Mouse (Mus musculus) intestine, embryonic 15.5 days (tissue): ENCODE measurements around the gene Prc1. TPM values are rescaled to one million over a fixed set of nuclear protein-coding genes. Genes with fewer than 3 reads are reported as not detected.

Experiments used
- ATAC-seq: fragments of 200-750 bp; cut with Nextera tagmentation; 2 replicates; pipeline ENCODE4 v1.8.0; 2017; ENCODE audit warnings: moderate TSS enrichment, moderate library complexity
- H3K27ac ChIP-seq: fragments of 300-500 bp; sonication (generic); 2 replicates; pipeline ENCODE4 v1.5.1; 2015; ENCODE audit warnings: mild to moderate bottlenecking, inconsistent platforms
- H3K27me3 ChIP-seq: fragments of 300-500 bp; sonication (generic); replicated peaks from 2 replicates; pipeline ENCODE4 v1.6.1; 2015; ENCODE audit warnings: inconsistent platforms
- H3K36me3 ChIP-seq: fragments of 300-500 bp; sonication (generic); 2 replicates; pipeline ENCODE4 v1.6.1; 2015; ENCODE audit warnings: inconsistent platforms
- H3K4me1 ChIP-seq: fragments of 300-500 bp; sonication (generic); replicated peaks from 2 replicates; pipeline ENCODE4 v1.6.1; 2015; ENCODE audit warnings: inconsistent platforms
- H3K4me2 ChIP-seq: fragments of 300-500 bp; sonication (generic); replicated peaks from 2 replicates; pipeline ENCODE4 v1.6.1; 2015; ENCODE audit warnings: mild to moderate bottlenecking, inconsistent platforms
- H3K4me3 ChIP-seq: fragments of 300-500 bp; sonication (generic); replicated peaks from 2 replicates; pipeline ENCODE4 v1.5.1; 2015; ENCODE audit warnings: inconsistent platforms
- H3K9ac ChIP-seq: fragments of 300-500 bp; sonication (generic); 2 replicates; pipeline ENCODE4 v1.6.1; 2015; ENCODE audit warnings: inconsistent platforms
- H3K9me3 ChIP-seq: fragments of 300-500 bp; sonication (generic); 2 replicates; pipeline ENCODE4 v1.6.1; 2016; ENCODE audit warnings: inconsistent platforms
- WGBS: fragments of 180-500 bp; shearing (Covaris S2); methylation state at CpG from one replicate; pipeline ENCODE4 v1.1.7; 2015; 5-methylcytosine and 5-hydroxymethylcytosine counted together
- polyA plus RNA-seq: library from polyadenylated mRNA; unstranded; fragments of >200 nt; fragmentation: Nextera tagmentation; extraction: Ambion mirVana; gene quantifications from 2 replicates; pipeline ENCODE4 v1.2.1, GENCODE M21; 2015

The Prc1 gene
- polyA plus RNA-seq, 1 experiment from 2014 or later = 121 TPM

GRCm38 (mm10) chr7:80268897-80269750 lies 25.1 kb upstream of the Prc1 start, which contains the start of gene Vps33b:
TSS of gene Vps33b (plus strand) at chr7:80269649.
- H3K9ac ChIP-seq = peak within 1 kb of the TSS; percentile 81
- H3K27ac ChIP-seq = peak within 1 kb of the TSS; percentile 70
- 4% methylated on average over 21 of the region's 21 CpGs for WGBS
- H3K4me3 ChIP-seq = peak within 1 kb of the TSS; percentile 78
- peak within 1 kb of the TSS; percentile 79 for H3K4me2 ChIP-seq
- peak; percentile 96 for ATAC-seq
- H3K27me3 ChIP-seq = no peaks in the 10 kb centered on the region
- H3K9me3 ChIP-seq = no peaks in the 10 kb centered on the region
- peaks cover 27% of the 10 kb centered on the region for H3K36me3 ChIP-seq
- H3K4me1 ChIP-seq = peaks cover 11% of the 10 kb centered on the region

GRCm38 (mm10) chr7:80269751-80270255 lies 24.4 kb upstream of the Prc1 start:
- H3K4me3 ChIP-seq = peak overlapping the region; percentile 78
- peaks cover 29% of the 10 kb centered on the region for H3K36me3 ChIP-seq
- under 1% methylated on average over 23 of the region's 23 CpGs for WGBS
- H3K4me1 ChIP-seq = peaks cover 11% of the 10 kb centered on the region
- ATAC-seq = peak; percentile 66
- H3K9me3 ChIP-seq = 0 out of 2 replicates have a peak, but pooled peaks cover under 1% of the 10 kb centered on the region
- no peaks in the 10 kb centered on the region for H3K27me3 ChIP-seq
- H3K27ac ChIP-seq = peak overlapping the region; percentile 61
- H3K4me2 ChIP-seq = peak overlapping the region; percentile 79
- peak overlapping the region; percentile 81 for H3K9ac ChIP-seq

GRCm38 (mm10) chr7:80273456-80273855 lies 20.8 kb upstream of the Prc1 start:
- no peak for ATAC-seq
- Histone ChIP-seq H3K4me2 (no peak overlapping the region), H3K4me3 (no peak overlapping the region), H3K27me3 (no peaks in the 10 kb centered on the region), H3K27ac (no peak overlapping the region), H3K9me3 (0 out of 2 replicates have a peak, but pooled peaks cover 5% of the 10 kb centered on the region), H3K9ac (no peak overlapping the region), H3K4me1 (peaks cover 8% of the 10 kb centered on the region), H3K36me3 (peaks cover 25% of the 10 kb centered on the region)
- WGBS = 89% methylated on average over 2 of the region's 2 CpGs

GRCm38 (mm10) chr7:80276374-80276773 lies 17.9 kb upstream of the Prc1 start:
- 88% methylated on average over 4 of the region's 4 CpGs for WGBS
- Histone ChIP-seq H3K4me2 (no peak overlapping the region), H3K4me1 (no peaks in the 10 kb centered on the region), H3K27ac (no peak overlapping the region), H3K27me3 (no peaks in the 10 kb centered on the region), H3K36me3 (peaks cover 30% of the 10 kb centered on the region), H3K9me3 (0 out of 2 replicates have a peak, but pooled peaks cover 5% of the 10 kb centered on the region), H3K4me3 (no peak overlapping the region), H3K9ac (no peak overlapping the region)
- ATAC-seq = no peak

GRCm38 (mm10) chr7:80280032-80280431 lies 14.2 kb upstream of the Prc1 start:
- H3K9ac ChIP-seq = no peak overlapping the region
- no peaks in the 10 kb centered on the region for H3K27me3 ChIP-seq
- H3K4me3 ChIP-seq = no peak overlapping the region
- 0 out of 2 replicates have a peak, but pooled peaks cover 2% of the 10 kb centered on the region for H3K9me3 ChIP-seq
- H3K4me1 ChIP-seq = 0 out of 2 replicates have a peak, but pooled peaks cover 2% of the 10 kb centered on the region
- ATAC-seq = no peak
- H3K36me3 ChIP-seq = peaks cover 29% of the 10 kb centered on the region
- no peak overlapping the region for H3K4me2 ChIP-seq
- WGBS = 80% methylated on average over 10 of the region's 10 CpGs
- no peak overlapping the region for H3K27ac ChIP-seq

- Histone ChIP-seq H3K9ac (no peak overlapping the region), H3K27me3 (no peaks in the 10 kb centered on the region), H3K4me2 (no peak overlapping the region), H3K4me3 (no peak overlapping the region), H3K9me3 (no peaks in the 10 kb centered on the region), H3K4me1 (0 out of 2 replicates have a peak, but pooled peaks cover 2% of the 10 kb centered on the region), H3K27ac (no peak overlapping the region), H3K36me3 (peaks cover 29% of the 10 kb centered on the region)
- WGBS = 92% methylated on average over 2 of the region's 2 CpGs
- no peak for ATAC-seq
These were observed 13.3 kb upstream of the Prc1 start for GRCm38 (mm10) chr7:80280998-80281397.

GRCm38 (mm10) chr7:80281646-80282045 lies 12.6 kb upstream of the Prc1 start:
- Histone ChIP-seq H3K9ac (no peak overlapping the region), H3K4me1 (0 out of 2 replicates have a peak, but pooled peaks cover 2% of the 10 kb centered on the region), H3K27me3 (no peaks in the 10 kb centered on the region), H3K36me3 (peaks cover 33% of the 10 kb centered on the region), H3K4me3 (no peak overlapping the region), H3K4me2 (no peak overlapping the region), H3K9me3 (no peaks in the 10 kb centered on the region), H3K27ac (no peak overlapping the region)
- 80% methylated on average over 3 of the region's 3 CpGs for WGBS
- no peak for ATAC-seq

- H3K36me3 ChIP-seq = peaks cover 48% of the 10 kb centered on the region
- no peaks in the 10 kb centered on the region for H3K27me3 ChIP-seq
- no peak overlapping the region for H3K9ac ChIP-seq
- no peak for ATAC-seq
- H3K9me3 ChIP-seq = no peaks in the 10 kb centered on the region
- no peak overlapping the region for H3K27ac ChIP-seq
- 82% methylated on average over 3 of the region's 3 CpGs for WGBS
- H3K4me2 ChIP-seq = no peak overlapping the region
- H3K4me3 ChIP-seq = no peak overlapping the region
- 0 out of 2 replicates have a peak, but pooled peaks cover 2% of the 10 kb centered on the region for H3K4me1 ChIP-seq
These were observed 10.9 kb upstream of the Prc1 start for GRCm38 (mm10) chr7:80283226-80283918.

- H3K9me3 ChIP-seq = no peaks in the 10 kb centered on the region
- 0 out of 2 replicates have a peak, but pooled peaks cover 2% of the 10 kb centered on the region for H3K4me1 ChIP-seq
- WGBS = 87% methylated on average over 5 of the region's 5 CpGs
- no peak overlapping the region for H3K4me2 ChIP-seq
- H3K27me3 ChIP-seq = no peaks in the 10 kb centered on the region
- no peak overlapping the region for H3K4me3 ChIP-seq
- H3K27ac ChIP-seq = no peak overlapping the region
- H3K36me3 ChIP-seq = peaks cover 46% of the 10 kb centered on the region
- H3K9ac ChIP-seq = no peak overlapping the region
- no peak for ATAC-seq
These were observed 9.9 kb upstream of the Prc1 start for GRCm38 (mm10) chr7:80284391-80284790.

GRCm38 (mm10) chr7:80285725-80286124 lies 8.5 kb upstream of the Prc1 start:
- no peaks in the 10 kb centered on the region for H3K27me3 ChIP-seq
- no peak overlapping the region for H3K4me2 ChIP-seq
- no peaks in the 10 kb centered on the region for H3K9me3 ChIP-seq
- no peak overlapping the region for H3K27ac ChIP-seq
- H3K36me3 ChIP-seq = peaks cover 50% of the 10 kb centered on the region
- H3K4me1 ChIP-seq = 0 out of 2 replicates have a peak, but pooled peaks cover 2% of the 10 kb centered on the region
- 94% methylated on average over 6 of the region's 6 CpGs for WGBS
- H3K4me3 ChIP-seq = no peak overlapping the region
- ATAC-seq = no peak
- H3K9ac ChIP-seq = no peak overlapping the region

GRCm38 (mm10) chr7:80287736-80288135 lies 6.5 kb upstream of the Prc1 start:
- H3K36me3 ChIP-seq = peaks cover 50% of the 10 kb centered on the region
- H3K9me3 ChIP-seq = no peaks in the 10 kb centered on the region
- 80% methylated on average over 10 of the region's 10 CpGs for WGBS
- no peak overlapping the region for H3K4me2 ChIP-seq
- H3K4me1 ChIP-seq = 0 out of 2 replicates have a peak, but pooled peaks cover 2% of the 10 kb centered on the region
- H3K27ac ChIP-seq = no peak overlapping the region
- H3K27me3 ChIP-seq = no peaks in the 10 kb centered on the region
- H3K4me3 ChIP-seq = no peak overlapping the region
- ATAC-seq = no peak
- H3K9ac ChIP-seq = no peak overlapping the region
